Mouse (Mus musculus): ENCODE data around the gene Gm9733. TPM values are rescaled to one million over a fixed set of nuclear protein-coding genes. Genes with fewer than 3 reads are reported as not detected.
"Not testable (repeated sequence)": the region's sequence is repeated elsewhere in the genome, so short reads cannot be mapped to it uniquely, and the experiment has no call there.

Gm9733 gene
- polyA plus RNA-seq (2015; fragmentation: Nextera tagmentation; extraction: Ambion mirVana), result not detected in 2 replicates

GRCm38 (mm10) chr3:15332063-15332462 lies at the start of gene Gm9733:
Gm9733 (minus strand) TSS chr3:15332302.
- H3K9ac ChIP-seq (ENCODE audit: low read depth, low read length), result no peak within 1 kb of the TSS

GRCm38 (mm10) chr3:15355690-15356089 lies 23.6 kb upstream of the Gm9733 start:
- not testable (repeated sequence) for H3K4me2 ChIP-seq (ENCODE audit: low read length); H3K27me3 ChIP-seq (replicated peaks; ENCODE audit: control insufficient read depth, insufficient read depth, low read length); H3K27ac ChIP-seq (ENCODE audit: low read depth, low read length); H3K36me3 ChIP-seq (ENCODE audit: control insufficient read depth, insufficient read depth, low read length); ATAC-seq; H3K4me3 ChIP-seq (ENCODE audit: low read length); H3K9ac ChIP-seq (ENCODE audit: low read depth, low read length); H3K9me3 ChIP-seq (ENCODE audit: control insufficient read depth, low read length); H3K4me1 ChIP-seq (ENCODE audit: control insufficient read depth, insufficient read depth, low read depth, low read length)
- 89% methylated on average over 3 of the region's 3 CpGs for WGBS

More at GRCm38 (mm10) chr3:15332063-15332462, at the start of gene Gm9733:
- Histone ChIP-seq H3K4me3 (ENCODE audit: low read length) (no peak within 1 kb of the TSS), H3K27me3 (replicated peaks; ENCODE audit: control insufficient read depth, insufficient read depth, low read length) (no peaks in the 10 kb centered on the region), H3K4me1 (ENCODE audit: control insufficient read depth, insufficient read depth, low read depth, low read length) (no peaks in the 10 kb centered on the region), H3K9me3 (ENCODE audit: control insufficient read depth, low read length) (no peaks in the 10 kb centered on the region), H3K36me3 (ENCODE audit: control insufficient read depth, insufficient read depth, low read length) (no peaks in the 10 kb centered on the region), H3K4me2 (ENCODE audit: low read length) (no peak within 1 kb of the TSS), H3K27ac (ENCODE audit: low read depth, low read length) (no peak within 1 kb of the TSS)
- ATAC-seq, result no peak
- 91% methylated on average over 3 of the region's 3 CpGs for WGBS

GRCm38 (mm10) chr3:15350318-15350717 lies 18.2 kb upstream of the Gm9733 start:
- H3K27ac ChIP-seq (ENCODE audit: low read depth, low read length); H3K4me3 ChIP-seq (ENCODE audit: low read length); H3K36me3 ChIP-seq (ENCODE audit: control insufficient read depth, insufficient read depth, low read length); H3K9me3 ChIP-seq (ENCODE audit: control insufficient read depth, low read length); H3K4me2 ChIP-seq (ENCODE audit: low read length); ATAC-seq; H3K9ac ChIP-seq (ENCODE audit: low read depth, low read length); H3K27me3 ChIP-seq (replicated peaks; ENCODE audit: control insufficient read depth, insufficient read depth, low read length); H3K4me1 ChIP-seq (ENCODE audit: control insufficient read depth, insufficient read depth, low read depth, low read length): not testable (repeated sequence)
- WGBS, result 90% methylated on average over 1 of the region's 2 CpGs

GRCm38 (mm10) chr3:15345606-15346005 lies 13.5 kb upstream of the Gm9733 start:
- WGBS, result 76% methylated on average over 3 of the region's 3 CpGs
- not testable (repeated sequence) for H3K4me1 ChIP-seq (ENCODE audit: control insufficient read depth, insufficient read depth, low read depth, low read length); H3K27me3 ChIP-seq (replicated peaks; ENCODE audit: control insufficient read depth, insufficient read depth, low read length); H3K27ac ChIP-seq (ENCODE audit: low read depth, low read length); H3K9me3 ChIP-seq (ENCODE audit: control insufficient read depth, low read length); ATAC-seq; H3K4me2 ChIP-seq (ENCODE audit: low read length); H3K36me3 ChIP-seq (ENCODE audit: control insufficient read depth, insufficient read depth, low read length); H3K4me3 ChIP-seq (ENCODE audit: low read length); H3K9ac ChIP-seq (ENCODE audit: low read depth, low read length)

GRCm38 (mm10) chr3:15340287-15340686 lies 8.2 kb upstream of the Gm9733 start:
- Histone ChIP-seq H3K4me3 (ENCODE audit: low read length) (no peak overlapping the region), H3K27me3 (replicated peaks; ENCODE audit: control insufficient read depth, insufficient read depth, low read length) (no peaks in the 10 kb centered on the region), H3K27ac (ENCODE audit: low read depth, low read length) (no peak overlapping the region), H3K9me3 (ENCODE audit: control insufficient read depth, low read length) (no peaks in the 10 kb centered on the region), H3K4me2 (ENCODE audit: low read length) (no peak overlapping the region), H3K9ac (ENCODE audit: low read depth, low read length) (no peak overlapping the region), H3K36me3 (ENCODE audit: control insufficient read depth, insufficient read depth, low read length) (no peaks in the 10 kb centered on the region), H3K4me1 (ENCODE audit: control insufficient read depth, insufficient read depth, low read depth, low read length) (no peaks in the 10 kb centered on the region)
- ATAC-seq, result no peak
- 89% methylated on average over 1 of the region's 1 CpGs for WGBS

- Histone ChIP-seq H3K27me3 (replicated peaks; ENCODE audit: control insufficient read depth, insufficient read depth, low read length) (no peaks in the 10 kb centered on the region), H3K36me3 (ENCODE audit: control insufficient read depth, insufficient read depth, low read length) (no peaks in the 10 kb centered on the region), H3K4me2 (ENCODE audit: low read length) (no peak overlapping the region), H3K9ac (ENCODE audit: low read depth, low read length) (no peak overlapping the region), H3K4me1 (ENCODE audit: control insufficient read depth, insufficient read depth, low read depth, low read length) (no peaks in the 10 kb centered on the region), H3K9me3 (ENCODE audit: control insufficient read depth, low read length) (no peaks in the 10 kb centered on the region), H3K27ac (ENCODE audit: low read depth, low read length) (no peak overlapping the region), H3K4me3 (ENCODE audit: low read length) (no peak overlapping the region)
- 75% methylated on average over 2 of the region's 2 CpGs for WGBS
- ATAC-seq, result no peak
These were observed 2.1 kb upstream of the Gm9733 start for GRCm38 (mm10) chr3:15334182-15334581.

- H3K27me3 ChIP-seq (replicated peaks; ENCODE audit: control insufficient read depth, insufficient read depth, low read length), result no peaks in the 10 kb centered on the region
- no peak for ATAC-seq
- H3K27ac ChIP-seq (ENCODE audit: low read depth, low read length), result no peak overlapping the region
- H3K9ac ChIP-seq (ENCODE audit: low read depth, low read length), result no peak overlapping the region
- 78% methylated on average over 3 of the region's 3 CpGs for WGBS
- H3K4me3 ChIP-seq (ENCODE audit: low read length), result no peak overlapping the region
- H3K4me2 ChIP-seq (ENCODE audit: low read length), result no peak overlapping the region
- no peaks in the 10 kb centered on the region for H3K9me3 ChIP-seq (ENCODE audit: control insufficient read depth, low read length)
- no peaks in the 10 kb centered on the region for H3K4me1 ChIP-seq (ENCODE audit: control insufficient read depth, insufficient read depth, low read depth, low read length)
- no peaks in the 10 kb centered on the region for H3K36me3 ChIP-seq (ENCODE audit: control insufficient read depth, insufficient read depth, low read length)
These were observed 557 bp downstream of the Gm9733 start for GRCm38 (mm10) chr3:15331545-15331944.

- ATAC-seq, result no peak
- Histone ChIP-seq H3K4me3 (ENCODE audit: low read length) (no peak overlapping the region), H3K9ac (ENCODE audit: low read depth, low read length) (no peak overlapping the region), H3K4me1 (ENCODE audit: control insufficient read depth, insufficient read depth, low read depth, low read length) (no peaks in the 10 kb centered on the region), H3K4me2 (ENCODE audit: low read length) (no peak overlapping the region), H3K27ac (ENCODE audit: low read depth, low read length) (no peak overlapping the region), H3K9me3 (ENCODE audit: control insufficient read depth, low read length) (no peaks in the 10 kb centered on the region), H3K27me3 (replicated peaks; ENCODE audit: control insufficient read depth, insufficient read depth, low read length) (no peaks in the 10 kb centered on the region), H3K36me3 (ENCODE audit: control insufficient read depth, insufficient read depth, low read length) (no peaks in the 10 kb centered on the region)
These were observed 2.6 kb downstream of the Gm9733 start for GRCm38 (mm10) chr3:15329549-15329948.

- H3K9me3 ChIP-seq (ENCODE audit: control insufficient read depth, low read length), result no peaks in the 10 kb centered on the region
- no peak overlapping the region for H3K9ac ChIP-seq (ENCODE audit: low read depth, low read length)
- WGBS, result 89% methylated on average over 6 of the region's 6 CpGs
- H3K36me3 ChIP-seq (ENCODE audit: control insufficient read depth, insufficient read depth, low read length), result no peaks in the 10 kb centered on the region
- H3K4me3 ChIP-seq (ENCODE audit: low read length), result no peak overlapping the region
- no peaks in the 10 kb centered on the region for H3K4me1 ChIP-seq (ENCODE audit: control insufficient read depth, insufficient read depth, low read depth, low read length)
- H3K4me2 ChIP-seq (ENCODE audit: low read length), result no peak overlapping the region
- H3K27me3 ChIP-seq (replicated peaks; ENCODE audit: control insufficient read depth, insufficient read depth, low read length), result no peaks in the 10 kb centered on the region
- ATAC-seq, result no peak
- H3K27ac ChIP-seq (ENCODE audit: low read depth, low read length), result no peak overlapping the region
These were observed 47.4 kb downstream of the Gm9733 start for GRCm38 (mm10) chr3:15284424-15285328.

Measured in hindbrain, embryonic 16.5 days (tissue).